Mouse (Mus musculus): Measurements from ENCODE around the gene Gstm7.
"Not testable (repeated sequence)": the region's sequence is repeated elsewhere in the genome, so short reads cannot be mapped to it uniquely, and the experiment has no call there.

The Gstm7 gene

DNA sequence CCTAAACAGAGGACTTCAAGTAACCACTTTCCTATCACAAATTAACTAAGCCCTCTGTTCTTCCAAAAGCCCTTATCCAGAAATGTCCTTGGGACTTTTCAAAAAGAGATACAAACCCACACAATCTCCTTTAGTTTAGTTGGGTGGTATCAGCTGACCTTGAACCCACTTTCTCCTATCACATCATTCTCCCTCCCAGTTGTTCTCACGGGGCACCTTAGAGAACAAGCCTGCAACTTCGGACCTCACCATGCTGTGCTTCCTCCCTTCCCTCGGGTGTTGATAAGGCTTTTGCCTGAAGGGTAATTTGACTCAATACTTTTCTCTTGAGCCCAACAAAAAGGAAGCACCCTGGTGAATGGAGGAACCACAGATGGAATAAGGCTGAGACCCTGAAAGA lies 4.3 kb upstream of the Gstm7 start:
- DNase-seq (ENCODE audit: low read depth in 1 of 2, low spot score in 2 of 2), result no peak

DNA sequence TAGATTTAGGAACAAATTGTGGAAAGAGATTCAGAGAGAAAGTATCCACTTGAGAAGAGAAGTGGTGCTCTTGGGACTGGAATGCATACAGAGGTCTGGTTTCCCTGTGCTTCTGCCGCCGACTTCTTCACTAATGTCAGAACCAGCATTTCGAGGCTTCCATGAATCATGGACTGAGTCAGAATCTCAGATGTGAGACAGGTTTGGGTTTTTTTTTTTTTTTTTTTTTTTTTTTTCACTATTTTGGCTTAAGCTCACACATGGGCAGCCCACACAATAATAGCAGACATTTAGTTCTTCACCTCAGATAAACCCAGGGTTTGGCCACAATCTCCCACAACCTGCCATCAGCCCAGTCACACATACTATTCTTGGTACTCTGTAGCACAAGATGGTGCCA lies 3.7 kb upstream of the Gstm7 start:
- no peak for DNase-seq (ENCODE audit: low read depth in 1 of 2, low spot score in 2 of 2)

DNA sequence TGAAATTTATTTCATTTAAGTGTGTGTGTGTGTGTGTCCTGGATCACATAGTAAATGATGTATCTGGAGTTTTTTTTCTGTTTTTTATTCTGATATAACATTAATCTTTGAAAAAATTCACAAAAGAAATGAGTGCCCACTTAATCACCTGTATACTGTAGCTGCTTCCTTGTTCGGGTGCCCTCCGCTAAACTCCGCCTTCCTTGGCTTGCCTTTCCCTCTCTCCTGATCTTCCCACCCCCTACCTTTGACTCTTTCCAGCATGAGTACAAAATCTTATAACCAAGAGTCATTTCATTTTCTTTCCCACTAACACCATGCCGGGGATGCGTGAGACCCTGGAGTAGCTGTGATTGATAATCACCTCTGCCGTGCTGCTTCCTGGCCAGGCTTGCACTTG lies 511 bp upstream of the Gstm7 start:
- no peak for DNase-seq (ENCODE audit: low read depth in 1 of 2, low spot score in 2 of 2)

DNA sequence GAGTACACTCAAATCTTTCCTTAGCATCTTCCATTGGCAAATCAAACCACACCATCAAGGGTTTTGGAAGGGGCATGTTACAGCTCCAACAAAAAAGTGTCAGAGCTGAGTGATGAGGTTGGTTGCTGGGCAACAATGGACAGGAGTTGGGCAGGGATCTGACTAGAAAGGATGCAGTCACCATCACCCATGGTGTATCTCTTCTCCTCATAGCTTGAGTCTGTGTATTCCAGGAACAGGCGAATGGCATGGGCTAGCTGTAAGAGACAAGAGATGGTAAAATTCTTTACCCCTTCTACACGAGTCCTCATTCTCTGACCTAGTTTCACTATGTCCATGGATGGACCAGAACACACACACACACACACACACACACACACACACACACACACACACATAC lies 483 bp downstream of the Gstm7 start:
- no peak for DNase-seq (ENCODE audit: low read depth in 1 of 2, low spot score in 2 of 2)

DNA sequence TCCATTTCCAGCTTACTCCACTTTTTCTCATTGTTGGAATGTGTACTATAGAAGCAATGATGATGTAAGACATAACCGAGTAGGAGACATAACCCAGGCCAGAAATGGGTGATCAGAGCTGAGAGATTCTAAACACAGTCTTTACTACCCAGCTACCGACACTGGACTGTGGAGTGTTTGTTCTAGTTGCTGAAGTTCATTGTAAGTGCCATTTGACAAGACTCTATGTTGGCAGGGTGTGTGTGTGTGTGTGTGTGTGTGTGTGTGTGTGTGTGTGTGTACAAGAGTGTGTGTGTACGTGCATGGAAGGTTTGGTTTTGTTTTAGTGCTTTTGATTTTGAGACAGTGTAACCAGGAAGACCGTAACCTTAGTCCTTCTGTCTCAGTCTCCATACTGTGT lies 1.9 kb downstream of the Gstm7 start:
- DNase-seq (ENCODE audit: low read depth in 1 of 2, low spot score in 2 of 2), result no peak

DNA sequence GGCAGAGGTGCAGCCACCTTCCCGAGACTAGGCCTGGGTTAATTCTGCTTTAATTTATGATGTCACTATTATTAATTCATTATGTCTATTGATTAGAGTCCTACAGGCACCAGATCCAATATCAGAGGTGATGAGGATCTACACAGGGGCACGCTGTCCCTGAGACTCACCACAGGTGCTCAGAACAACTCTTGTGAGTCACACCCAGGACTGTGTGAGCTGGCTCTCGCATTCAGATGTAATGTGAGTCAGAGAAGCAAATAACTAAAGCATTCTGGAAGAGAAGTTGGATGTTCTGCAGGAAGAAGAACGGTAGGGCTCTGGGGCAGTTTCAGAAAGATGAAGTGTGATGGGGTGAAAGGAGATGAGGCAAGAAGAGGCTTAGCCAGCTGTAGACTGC lies 2.4 kb downstream of the Gstm7 start:
- no peak for DNase-seq (ENCODE audit: low read depth in 1 of 2, low spot score in 2 of 2)

DNA sequence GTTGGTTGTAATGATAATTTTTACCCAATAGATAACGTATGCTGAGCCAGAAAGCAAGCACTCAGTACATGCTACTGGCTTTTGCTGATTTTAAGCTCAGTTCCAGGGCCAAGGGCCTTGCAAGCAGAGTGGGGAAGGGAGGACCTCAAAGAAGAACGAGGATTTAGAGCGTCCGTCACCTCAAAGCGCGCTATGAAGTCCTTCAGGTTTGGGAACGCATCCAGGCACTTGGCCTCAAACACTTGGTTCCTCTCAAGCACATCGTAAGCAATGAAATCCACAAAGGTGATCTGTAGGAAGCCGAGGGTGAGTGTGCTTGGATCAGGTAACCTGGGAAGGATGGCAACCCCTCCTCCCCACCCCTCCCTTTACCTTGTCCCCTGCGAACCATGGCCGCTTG lies 2.9 kb downstream of the Gstm7 start:
- no peak for DNase-seq (ENCODE audit: low read depth in 1 of 2, low spot score in 2 of 2)

DNA sequence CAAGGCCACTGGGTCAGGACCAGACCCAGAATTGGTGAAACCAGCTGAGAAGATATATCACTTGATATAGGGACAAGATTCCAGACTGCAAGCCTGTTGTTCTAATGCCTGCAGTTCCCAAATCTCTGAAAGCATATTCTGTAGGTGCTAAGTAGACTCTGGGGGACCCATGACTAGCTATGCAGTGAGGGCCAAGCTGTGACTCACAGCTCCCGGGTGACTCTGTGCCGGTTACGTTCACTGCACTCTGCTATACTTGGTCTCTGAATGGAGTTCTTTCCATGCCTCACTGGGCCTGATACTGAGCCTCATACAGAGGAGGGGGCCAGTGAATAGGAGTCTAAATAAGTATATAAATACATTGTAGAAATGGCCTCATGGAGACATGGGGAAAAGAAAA lies 3.8 kb downstream of the Gstm7 start:
- no peak for DNase-seq (ENCODE audit: low read depth in 1 of 2, low spot score in 2 of 2)

DNA sequence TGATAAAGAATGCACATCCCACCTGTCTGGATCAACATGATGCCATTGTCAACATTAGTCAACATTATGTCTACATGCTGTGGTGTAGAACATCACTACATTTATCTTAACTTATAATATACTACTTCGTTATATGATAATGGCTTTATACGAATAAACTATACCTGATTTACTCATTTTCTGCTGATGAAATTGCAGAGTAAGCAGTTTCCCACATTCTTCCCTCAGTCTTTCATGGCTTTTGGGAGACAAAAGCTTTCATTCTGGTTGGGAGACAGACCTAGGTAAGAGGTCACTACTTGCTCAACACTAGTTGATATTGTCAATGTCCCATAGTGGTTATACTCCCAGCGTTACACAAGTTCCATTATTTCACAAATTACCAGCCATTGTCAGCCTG lies 6.3 kb downstream of the Gstm7 start:
- DNase-seq (ENCODE audit: low read depth in 1 of 2, low spot score in 2 of 2), result no peak

DNA sequence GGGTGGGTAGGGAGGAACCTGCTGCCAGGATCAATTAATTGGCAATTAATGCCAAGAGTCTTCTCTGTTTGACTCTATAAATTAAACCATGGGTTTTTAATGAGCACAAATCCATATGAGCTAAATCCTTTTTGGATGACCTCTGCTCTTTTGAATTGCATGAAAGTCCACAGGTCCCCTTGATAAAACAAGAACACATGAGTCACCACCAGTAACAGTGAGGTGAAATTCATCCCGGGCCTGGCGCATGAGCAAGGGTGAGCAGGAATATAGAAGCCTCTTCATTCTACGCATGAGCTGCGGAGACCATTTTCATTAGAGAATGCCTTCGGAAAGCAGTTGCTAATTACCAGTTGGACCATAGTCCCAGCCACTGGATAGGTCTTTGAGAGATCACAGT lies 11.3 kb downstream of the Gstm7 start:
- DNase-seq (ENCODE audit: low read depth in 1 of 2, low spot score in 2 of 2), result no peak

DNA sequence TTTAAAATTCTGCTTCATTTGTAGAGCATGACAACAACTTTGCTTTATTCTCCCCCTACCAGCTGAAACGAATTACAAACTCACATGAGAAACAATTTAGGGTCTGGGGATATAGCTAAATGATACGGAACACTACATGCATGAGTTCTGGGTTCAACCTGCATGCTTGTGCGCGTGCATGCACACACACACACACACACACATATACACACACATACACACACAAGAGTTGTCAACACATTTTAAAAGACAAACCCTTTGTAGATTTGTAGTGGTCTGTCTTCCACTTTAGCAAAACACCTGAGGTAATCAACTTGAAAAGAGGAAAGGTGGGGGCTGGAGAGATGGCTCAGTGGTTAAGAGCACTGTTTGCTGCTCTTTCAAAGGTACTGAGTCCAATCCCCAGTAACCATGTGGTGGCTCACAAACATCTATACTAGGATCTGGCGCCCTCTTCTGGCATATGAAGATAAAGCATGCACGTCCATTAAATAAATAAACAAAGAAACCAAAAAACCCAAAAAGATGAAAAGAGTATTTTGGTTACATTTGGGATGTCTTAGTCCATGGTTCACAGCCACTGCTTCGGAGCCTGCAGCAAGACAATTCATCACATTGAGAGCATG lies 13.7 kb downstream of the Gstm7 start:
- no peak for DNase-seq (ENCODE audit: low read depth in 1 of 2, low spot score in 2 of 2)

DNA sequence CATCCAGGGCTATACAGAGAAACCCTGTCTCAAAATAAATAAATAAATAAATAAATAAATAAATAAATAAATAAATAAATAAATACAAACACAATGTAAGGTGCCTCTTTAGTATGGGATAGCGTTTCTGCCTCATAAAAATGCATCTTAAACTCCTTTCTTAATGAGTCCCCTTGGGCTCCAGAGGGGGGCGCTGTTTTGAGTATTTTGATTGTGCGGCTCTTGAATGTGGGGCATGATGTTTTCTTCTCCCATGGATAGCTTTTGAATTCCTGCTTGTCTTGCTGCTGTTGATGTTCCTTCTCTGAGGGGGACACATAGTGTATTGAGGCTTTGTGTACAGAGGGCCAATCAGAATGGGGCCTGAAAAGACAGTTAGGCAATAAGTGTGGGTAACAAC lies 14.5 kb downstream of the Gstm7 start:
- no peak for DNase-seq (ENCODE audit: low read depth in 1 of 2, low spot score in 2 of 2)

DNA sequence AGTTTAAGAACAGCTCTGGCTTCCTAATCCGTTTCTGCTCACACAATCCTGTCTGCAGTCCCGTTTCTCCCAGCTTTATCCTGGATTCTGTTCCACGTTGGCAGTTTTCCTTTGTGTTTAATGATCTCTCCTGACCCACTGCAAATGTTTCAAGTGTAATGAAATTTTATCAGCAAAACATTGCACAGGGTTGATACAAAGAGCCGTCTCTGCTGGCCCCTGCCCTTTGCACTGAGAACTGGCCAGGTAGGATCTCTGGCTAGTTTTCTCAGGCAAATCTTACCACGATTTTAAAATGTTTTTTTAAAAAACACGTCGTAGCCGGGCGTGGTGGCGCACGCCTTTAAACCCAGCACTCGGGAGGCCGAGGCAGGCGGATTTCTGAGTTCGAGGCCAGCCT lies 14.9 kb downstream of the Gstm7 start:
- DNase-seq (ENCODE audit: low read depth in 1 of 2, low spot score in 2 of 2), result no peak

DNA sequence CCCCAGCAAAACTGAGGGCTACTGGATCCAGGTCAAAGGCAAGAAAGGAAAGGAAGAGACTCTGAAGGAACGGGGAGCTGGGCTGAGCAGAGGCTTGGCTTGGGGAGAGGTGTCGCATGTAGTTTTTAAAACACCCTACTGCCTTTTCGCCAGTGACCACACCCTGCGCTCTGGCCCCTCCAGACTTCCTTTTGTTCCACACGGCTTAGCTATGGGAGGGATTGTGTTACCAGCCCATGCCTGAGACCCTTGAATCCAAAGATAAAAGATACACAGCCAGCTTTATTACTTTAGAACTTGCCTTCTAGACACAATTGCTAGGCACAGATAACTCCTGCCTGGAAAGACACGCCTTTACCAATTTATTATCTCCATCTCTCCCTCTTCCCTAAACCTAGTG lies 25.7 kb downstream of the Gstm7 start:
- DNase-seq (ENCODE audit: low read depth in 1 of 2, low spot score in 2 of 2), result no peak

DNA sequence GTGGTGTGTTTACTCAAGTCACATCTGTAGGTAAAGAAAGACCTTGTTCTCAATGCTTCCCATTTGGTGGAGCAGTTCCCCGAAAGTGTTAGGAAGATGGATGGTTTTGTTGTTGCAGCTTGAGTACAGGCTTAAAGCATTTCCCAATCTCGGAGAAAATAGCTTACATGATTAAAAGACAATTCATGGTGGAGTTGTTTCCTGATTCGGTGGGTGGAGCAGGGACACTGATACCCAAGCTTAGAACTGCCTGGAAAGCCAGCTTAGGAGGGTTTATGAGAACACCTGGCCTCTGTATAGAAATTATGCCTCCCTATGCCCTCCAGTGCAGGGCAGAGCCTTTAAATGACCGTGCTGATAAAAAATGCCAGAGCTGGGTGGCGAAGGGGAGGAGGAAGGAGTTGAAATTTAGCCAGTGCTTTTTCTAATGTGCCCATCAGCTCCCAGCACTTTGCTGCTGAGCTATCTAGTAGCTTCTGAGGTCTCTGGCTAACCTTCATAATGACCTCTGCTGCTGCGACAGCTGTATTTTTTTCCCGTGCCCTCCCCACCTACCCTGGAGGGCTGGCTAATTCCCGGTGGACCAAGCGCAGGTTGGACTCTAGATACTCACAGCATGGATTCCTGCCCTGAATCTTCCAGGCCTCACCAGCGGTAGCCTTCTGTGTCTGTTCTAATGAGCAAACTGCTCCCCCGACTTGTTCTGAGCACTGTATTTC lies 30.5 kb downstream of the Gstm7 start:
- no peak for DNase-seq (ENCODE audit: low read depth in 1 of 2, low spot score in 2 of 2)

DNA sequence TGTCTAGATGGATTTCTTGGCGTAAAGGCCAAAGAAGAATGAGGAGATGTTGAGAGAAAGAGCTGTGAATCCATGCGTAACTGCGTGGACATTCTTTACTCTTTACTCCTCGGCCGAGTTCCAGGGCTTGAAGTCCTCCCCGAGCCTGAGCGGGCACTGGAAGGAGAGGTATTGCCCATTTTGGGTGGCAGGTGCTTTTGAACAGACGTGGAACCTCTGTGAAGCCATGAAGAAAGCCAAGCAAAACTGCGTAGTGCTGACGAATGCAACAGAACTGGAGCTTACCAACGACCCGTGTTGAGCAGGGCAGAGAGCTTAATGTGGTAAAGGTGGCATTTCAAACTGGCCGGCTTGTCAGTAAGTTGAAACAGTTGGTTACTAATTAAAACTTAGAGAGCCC lies 32.9 kb downstream of the Gstm7 start:
- DNase-seq (ENCODE audit: low read depth in 1 of 2, low spot score in 2 of 2), result no peak

DNA sequence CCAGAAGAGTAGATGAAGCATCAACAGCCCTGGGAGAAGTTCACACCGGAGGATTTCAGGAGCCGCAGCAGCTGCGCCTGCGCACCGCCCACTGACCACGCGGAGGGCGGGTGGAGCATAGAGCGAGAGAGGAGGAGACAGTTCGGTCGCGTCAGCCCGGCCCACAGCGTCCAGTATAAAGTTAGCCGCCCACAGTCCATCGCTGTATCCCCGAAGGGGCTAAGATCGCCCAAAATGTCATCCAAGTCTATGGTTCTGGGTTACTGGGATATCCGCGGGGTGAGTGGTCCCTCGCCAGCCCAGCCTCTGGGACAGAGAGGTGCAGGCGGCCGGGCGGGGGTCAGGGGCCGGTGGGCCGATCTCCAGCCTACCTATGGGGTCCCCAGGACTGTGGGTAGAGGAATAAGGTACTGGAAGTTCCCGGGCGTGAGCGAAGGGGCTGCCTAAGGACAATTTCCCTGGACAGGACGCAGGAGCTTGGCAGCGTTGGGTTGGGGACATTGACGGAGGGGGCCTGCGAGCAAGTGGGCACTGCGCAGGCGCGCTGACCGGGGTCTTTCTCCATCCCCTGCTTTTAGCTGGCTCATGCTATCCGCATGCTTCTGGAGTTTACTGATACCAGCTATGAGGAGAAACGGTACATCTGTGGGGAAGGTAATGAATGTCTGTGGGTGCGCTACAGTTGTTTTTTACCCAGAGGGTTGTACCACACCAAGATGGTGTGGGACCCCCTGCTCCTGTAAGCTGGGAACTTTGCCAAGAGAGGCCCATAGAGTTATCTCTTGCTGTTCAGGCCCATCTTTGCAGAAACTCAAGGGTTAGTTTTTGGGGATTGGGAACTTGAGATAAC lies 35.7 kb downstream of the Gstm7 start, which contains the start of gene Gstm5:
Gene Gstm5 (plus strand): TSS at position 102 of the 850 bp plus-strand sequence.
- peak; percentile 12 to 25 for DNase-seq (ENCODE audit: low read depth in 1 of 2, low spot score in 2 of 2)

DNA sequence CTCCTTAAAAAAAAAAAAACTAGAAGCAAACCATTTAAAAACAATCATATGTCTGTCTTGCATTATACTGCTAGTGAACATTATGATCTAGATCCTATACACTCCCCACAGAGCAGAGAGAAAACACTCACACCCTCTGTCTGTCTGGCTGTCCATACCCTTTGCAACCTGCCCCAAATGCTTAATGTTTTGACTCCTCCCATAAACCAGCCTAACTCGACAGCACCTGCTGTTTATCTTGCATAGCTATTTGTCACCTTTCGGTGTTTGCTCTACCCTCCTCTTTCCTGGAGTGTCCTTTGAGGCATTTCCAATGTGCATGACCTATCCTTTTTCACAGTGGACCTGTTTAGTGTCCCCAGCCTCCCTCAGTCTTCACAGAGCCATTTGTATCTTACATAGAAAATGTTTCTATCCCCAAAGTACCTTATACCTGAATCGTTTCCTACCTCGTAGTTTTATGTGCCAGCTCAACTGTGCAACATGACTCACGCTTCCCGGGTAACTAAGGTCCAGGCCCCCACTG lies 36.4 kb downstream of the Gstm7 start:
- DNase-seq (ENCODE audit: low read depth in 1 of 2, low spot score in 2 of 2), result no peak

DNA sequence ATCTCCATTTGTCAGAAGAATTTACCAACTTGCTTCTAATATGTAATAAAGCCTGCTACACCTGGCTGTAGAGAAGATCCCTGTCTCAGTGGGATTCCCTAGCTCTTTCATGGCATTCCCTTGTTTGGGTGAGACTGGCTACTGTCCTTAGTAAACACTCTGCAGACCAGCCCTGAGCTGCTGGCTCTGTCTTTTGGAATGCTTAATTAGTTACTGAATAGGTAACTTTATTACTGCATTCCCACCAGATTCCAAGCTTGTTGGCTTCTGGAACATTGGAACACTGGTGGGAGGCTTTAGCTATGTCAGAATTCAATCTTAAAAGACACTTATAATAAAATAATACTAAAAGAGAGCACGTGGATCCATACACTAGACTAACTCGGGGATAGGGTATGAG lies 42.4 kb downstream of the Gstm7 start:
- not testable (repeated sequence) for DNase-seq (ENCODE audit: low read depth in 1 of 2, low spot score in 2 of 2)

DNA sequence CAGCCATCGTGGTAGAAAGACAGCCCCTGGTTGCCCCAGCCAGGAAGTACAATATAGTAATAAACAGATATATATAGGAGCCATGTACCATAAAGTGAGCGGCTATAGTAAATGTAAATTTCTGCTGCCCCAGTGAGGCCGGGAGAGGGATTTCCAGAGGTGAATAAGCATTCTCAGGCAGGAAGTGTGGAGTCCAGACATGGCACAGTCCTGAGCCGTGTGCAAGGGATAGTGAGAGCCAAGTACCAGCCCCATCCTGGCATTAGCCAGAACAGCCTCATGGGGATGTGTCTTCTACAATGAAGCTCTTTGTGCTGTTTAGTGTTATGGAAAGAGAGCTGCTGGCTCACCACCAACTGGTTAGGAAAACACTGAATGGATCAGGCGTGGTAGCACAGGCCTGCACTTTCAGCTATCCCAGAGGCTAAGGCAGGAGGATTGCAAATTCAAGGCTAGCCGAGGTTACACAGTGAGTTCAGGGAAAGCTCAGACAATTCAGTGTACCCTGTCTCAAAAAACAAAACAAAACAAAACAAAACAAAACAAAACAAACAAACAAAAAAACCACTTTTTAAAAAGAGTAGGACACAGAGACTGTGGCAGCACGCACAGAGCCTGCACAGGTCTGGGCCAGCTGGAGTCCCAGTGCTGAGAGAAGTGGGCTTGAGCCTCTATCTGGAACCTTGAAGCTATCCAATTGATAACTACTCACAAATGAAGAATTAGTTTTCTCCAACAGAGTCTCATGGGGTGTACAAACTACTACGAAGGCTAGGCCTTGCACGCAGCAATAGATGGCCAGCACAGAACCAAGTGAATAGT lies 43.7 kb downstream of the Gstm7 start:
- DNase-seq (ENCODE audit: low read depth in 1 of 2, low spot score in 2 of 2), result no peak
